Mouse (Mus musculus) testis, adult 2 months (tissue): ENCODE results near the gene Syt12. TPM values are rescaled to one million over a fixed set of nuclear protein-coding genes. Genes with fewer than 3 reads are reported as not detected.
A peak's percentile ranks its signal among the peaks of the same experiment; 100 is the strongest.

Source experiments
- H3K27ac ChIP-seq: fragments of 200-500 bp; 2 replicates; pipeline ENCODE4 v1.5.1; 2012; ENCODE audit warnings: low read depth, low read length; ENCODE audit not compliant: control insufficient read depth, insufficient read depth
- H3K27me3 ChIP-seq: fragments of 200-500 bp; 2 replicates; pipeline ENCODE4 v1.6.1; 2012; ENCODE audit warnings: mild to moderate bottlenecking, low read length, moderate library complexity; ENCODE audit not compliant: control insufficient read depth, insufficient read depth
- H3K36me3 ChIP-seq: fragments of 200-500 bp; 2 replicates; pipeline ENCODE4 v1.6.1; 2012; ENCODE audit warnings: mild to moderate bottlenecking, low read length; ENCODE audit not compliant: control insufficient read depth, insufficient read depth
- H3K4me1 ChIP-seq: fragments of 200-500 bp; 2 replicates; pipeline ENCODE4 v1.6.1; 2012; ENCODE audit warnings: low read length; ENCODE audit not compliant: control insufficient read depth, insufficient read depth
- H3K4me3 ChIP-seq: fragments of 200-500 bp; 2 replicates; pipeline ENCODE4 v1.5.1; 2012; ENCODE audit warnings: low read depth, mild to moderate bottlenecking, low read length, moderate library complexity, mixed read lengths; ENCODE audit not compliant: control insufficient read depth
- CTCF ChIP-seq: fragments of 200-500 bp; IDR thresholded peaks from 2 replicates; pipeline ENCODE4 v1.5.1; 2012; ENCODE audit warnings: low read depth, mild to moderate bottlenecking, inconsistent platforms, low read length, moderate library complexity; ENCODE audit not compliant: control insufficient read depth, insufficient read depth, insufficient replicate concordance
- POLR2A ChIP-seq: fragments of 200-500 bp; IDR thresholded peaks from 2 replicates; pipeline ENCODE4 v1.6.1; 2012; ENCODE audit warnings: low read depth, mild to moderate bottlenecking, inconsistent platforms, low read length, moderate library complexity; ENCODE audit not compliant: control insufficient read depth
- polyA plus RNA-seq: library from polyadenylated mRNA; depleted of rRNA; stranded (reverse); fragments of >200 nt; gene quantifications from 2 replicates; pipeline ENCODE4 v1.2.3, GENCODE M21; 2012

Syt12 gene
- polyA plus RNA-seq, 1 experiment = 0.79 TPM

GRCm38 (mm10) chr19:4419711-4420110, 57.5 kb downstream of the Syt12 start:
- TF ChIP-seq POLR2A = no peak
- TF ChIP-seq CTCF = no peak
- H3K4me1 ChIP-seq = no peaks in the 10 kb centered on the region

GRCm38 (mm10) chr19:4417713-4418112, 59.5 kb downstream of the Syt12 start:
- Histone ChIP-seq H3K27me3 (no peaks in the 10 kb centered on the region), H3K4me1 (no peaks in the 10 kb centered on the region), H3K27ac (no peak overlapping the region), H3K36me3 (no peaks in the 10 kb centered on the region), H3K4me3 (no peak overlapping the region)
- TF ChIP-seq POLR2A (no peak), CTCF (no peak)

More at GRCm38 (mm10) chr19:4419711-4420110, 57.5 kb downstream of the Syt12 start:
- Histone ChIP-seq H3K27me3 (no peaks in the 10 kb centered on the region), H3K27ac (no peak overlapping the region), H3K36me3 (no peaks in the 10 kb centered on the region), H3K4me3 (no peak overlapping the region)

- TF ChIP-seq POLR2A (no peak), CTCF (peak; percentile 58; the same call in 1 of the 2 replicates)
- no peak overlapping the region for H3K4me3 ChIP-seq
- no peak overlapping the region for H3K27ac ChIP-seq
- H3K27me3 ChIP-seq = no peaks in the 10 kb centered on the region
- H3K4me1 ChIP-seq = no peaks in the 10 kb centered on the region
- H3K36me3 ChIP-seq = no peaks in the 10 kb centered on the region
These were observed 60.1 kb downstream of the Syt12 start for GRCm38 (mm10) chr19:4417183-4417582.

GRCm38 (mm10) chr19:4414631-4415030, 62.6 kb downstream of the Syt12 start:
- H3K4me1 ChIP-seq = no peaks in the 10 kb centered on the region
- H3K4me3 ChIP-seq = no peak overlapping the region
- TF ChIP-seq CTCF (no peak), POLR2A (no peak)
- no peak overlapping the region for H3K27ac ChIP-seq
- no peaks in the 10 kb centered on the region for H3K36me3 ChIP-seq
- H3K27me3 ChIP-seq = no peaks in the 10 kb centered on the region

- H3K36me3 ChIP-seq = no peaks in the 10 kb centered on the region
- TF ChIP-seq POLR2A = no peak
- TF ChIP-seq CTCF = no peak
- H3K4me1 ChIP-seq = no peaks in the 10 kb centered on the region
- H3K27ac ChIP-seq = no peak overlapping the region
- H3K4me3 ChIP-seq = peak overlapping the region; percentile 11; the same call in 1 of the 2 replicates
- H3K27me3 ChIP-seq = no peaks in the 10 kb centered on the region
These were observed 68.2 kb downstream of the Syt12 start for GRCm38 (mm10) chr19:4409062-4409461.

GRCm38 (mm10) chr19:4404840-4405239, 72.4 kb downstream of the Syt12 start:
- Histone ChIP-seq H3K36me3 (no peaks in the 10 kb centered on the region), H3K4me3 (no peak overlapping the region), H3K4me1 (no peaks in the 10 kb centered on the region), H3K27me3 (no peaks in the 10 kb centered on the region), H3K27ac (no peak overlapping the region)
- no peak for TF ChIP-seq CTCF
- no peak for TF ChIP-seq POLR2A

- Histone ChIP-seq H3K4me3 (peak overlapping the region; percentile 27; the same call in 1 of the 2 replicates), H3K36me3 (no peaks in the 10 kb centered on the region), H3K27ac (no peak overlapping the region; the same call in 1 of the 2 replicates), H3K27me3 (no peaks in the 10 kb centered on the region), H3K4me1 (peaks cover 2% of the 10 kb centered on the region)
- TF ChIP-seq CTCF = no peak
- TF ChIP-seq POLR2A = no peak
These were observed 78.3 kb downstream of the Syt12 start for GRCm38 (mm10) chr19:4398959-4399358.

- TF ChIP-seq POLR2A (no peak), CTCF (no peak)
- H3K36me3 ChIP-seq = no peaks in the 10 kb centered on the region
- H3K27ac ChIP-seq = peak overlapping the region; percentile 97
- no peaks in the 10 kb centered on the region for H3K27me3 ChIP-seq
- peak overlapping the region; percentile 93 for H3K4me3 ChIP-seq
- peaks cover 2% of the 10 kb centered on the region for H3K4me1 ChIP-seq
These were observed 78.7 kb downstream of the Syt12 start for GRCm38 (mm10) chr19:4398630-4398948.
